9 mouse cellular contexts compared by ENCODE assay signal in genomic region chr10:95297690-95298104, GRCm38 (mm10). TPM values are rescaled to one million over a fixed set of nuclear protein-coding genes. Genes with fewer than 3 reads are reported as not detected.
DNase-seq lines count a peak whose midpoint lies in the region; ATAC-seq and TF ChIP-seq lines count a peak whose summit lies in the region.
"Had no signal": no experiment of that assay in that cellular context is flagged by ENCODE, and none has a peak within 500 bp of the region (broad histone marks: within the 10 kb centered on the region; RNA-seq: fewer than 3 reads in every experiment).

No protein-coding gene starts in this region.

- 24% methylated on average over 9 of the region's 9 CpGs for WGBS in liver, embryonic 12.5 days (ENCODE audit: insufficient replicate concordance)

- no peak for TF ChIP-seq CTCF in MEL (IDR thresholded peaks at IDR 0.05 in 2 of 3, conservative IDR thresholded peaks at IDR 0.05 in 1 of 3; ENCODE audit: control insufficient read depth in 1 of 3, insufficient read depth in 1 of 3, low read depth in 2 of 3, low read length in 3 of 3, poor library complexity in 1 of 3, severe bottlenecking in 1 of 3)

- peak overlapping the region; percentile 18; the same call in 1 of the 2 replicates for H3K9ac ChIP-seq in MEL (ENCODE audit: control insufficient read depth, low read depth, low read length, poor library complexity, severe bottlenecking)
- H3K9ac ChIP-seq in liver, embryonic 12.5 days = no peak overlapping the region

- no peak for TF ChIP-seq POLR2A in MEL (IDR thresholded peaks at IDR 0.05; ENCODE audit: control insufficient read depth in 1 of 2, insufficient read depth in 1 of 2, low read depth in 1 of 2, low read length in 2 of 2, poor library complexity in 1 of 2)

- H3K4me3 ChIP-seq in MEL (ENCODE audit: control insufficient read depth in 1 of 2, insufficient read depth in 1 of 2, low read depth in 2 of 2, low read length in 2 of 2) = peak overlapping the region; percentile 18 to 38; a peak in 2 of 4 replicates
- no peak overlapping the region for H3K4me3 ChIP-seq in liver, embryonic 12.5 days

- no peak for DNase-seq in frontal cortex, adult 2 months (ENCODE audit: extremely low spot score in 1 of 2, low spot score in 1 of 2)
- peak; percentile 84 for DNase-seq in MEL (ENCODE audit: low read depth, low spot score)
- DNase-seq in gastrocnemius, postnatal 25 days = peak; percentile 58
- DNase-seq in layer of hippocampus, adult 18-20 months (ENCODE audit: low spot score in 2 of 2) = no peak
- no peak for DNase-seq in yolk sac, embryonic 10.5 days (ENCODE audit: low spot score)
- DNase-seq in kidney, postnatal 4 days = no peak
- DNase-seq: thymus, postnatal 14 days had no signal

- H3K9me3 ChIP-seq in MEL (replicated peaks; ENCODE audit: insufficient read depth, low read length) = no peaks in the 10 kb centered on the region
- H3K9me3 ChIP-seq in liver, embryonic 12.5 days (replicated peaks) = no peaks in the 10 kb centered on the region

- peaks cover 0 to 9% of the 10 kb centered on the region in 2 experiments; a peak in 2 of 4 replicates for H3K36me3 ChIP-seq in MEL (ENCODE audit: control insufficient read depth in 1 of 2, insufficient read depth in 2 of 2, low read length in 2 of 2)
- no peaks in the 10 kb centered on the region for H3K36me3 ChIP-seq in liver, embryonic 12.5 days

- H3K4me1 ChIP-seq in MEL (ENCODE audit: control insufficient read depth in 1 of 2, insufficient read depth in 2 of 2, low read length in 2 of 2) = peaks cover 20 to 25% of the 10 kb centered on the region in 2 experiments
- H3K4me1 ChIP-seq in liver, embryonic 12.5 days = peaks cover 33% of the 10 kb centered on the region

- ATAC-seq in frontal cortex, adult (ENCODE audit: low TSS enrichment) = peak; percentile 31; the same call in 1 of the 2 replicates
- ATAC-seq in liver, embryonic 12.5 days = peak; percentile 82

- H3K4me2 ChIP-seq in liver, embryonic 12.5 days = peak overlapping the region; percentile 47

- peak; percentile 70 to 79; a peak in 3 of 4 replicates for TF ChIP-seq EP300 in MEL (IDR thresholded peaks at IDR 0.05; ENCODE audit: low read depth in 1 of 2, low read length in 2 of 2)

- no peaks in the 10 kb centered on the region for H3K27me3 ChIP-seq in MEL (ENCODE audit: control insufficient read depth in 1 of 2, insufficient read depth in 2 of 2, low read length in 2 of 2)
- no peaks in the 10 kb centered on the region for H3K27me3 ChIP-seq in liver, embryonic 12.5 days (replicated peaks)

- TF ChIP-seq RAD21 in MEL (IDR thresholded peaks at IDR 0.05; ENCODE audit: low read depth, low read length) = no peak

- H3K79me2 ChIP-seq in MEL (ENCODE audit: control insufficient read depth, insufficient read depth, low read length, poor library complexity) = no peaks in the 10 kb centered on the region

- H3K27ac ChIP-seq in MEL (ENCODE audit: control insufficient read depth, low read depth, low read length) = peak overlapping the region; percentile 48
- H3K27ac ChIP-seq in liver, embryonic 12.5 days = 0 out of 2 replicates have a peak overlapping the region, but pooled peaks have one; percentile 40

TF ChIP-seq in MEL, 35 proteins besides CTCF, POLR2A, EP300 and RAD21:
- TF ChIP-seq E2F4 (IDR thresholded peaks at IDR 0.05; ENCODE audit: borderline replicate concordance, low read depth, low read length) (no peak), MAX (IDR thresholded peaks at IDR 0.05; ENCODE audit: low read length) (peak; percentile 50), USF2 (IDR thresholded peaks at IDR 0.05; ENCODE audit: borderline replicate concordance in 1 of 2, insufficient read depth in 1 of 2, low read depth in 1 of 2, low read length in 2 of 2) (no peak), ETS1 (IDR thresholded peaks at IDR 0.05; ENCODE audit: low read depth, low read length) (peak; percentile 74), ZKSCAN1 (IDR thresholded peaks at IDR 0.05; ENCODE audit: low read depth, low read length) (no peak), SMC3 (IDR thresholded peaks at IDR 0.05; ENCODE audit: low read depth, low read length) (no peak), HCFC1 (IDR thresholded peaks at IDR 0.05; ENCODE audit: low read depth, low read length) (no peak), ZNF384 (IDR thresholded peaks at IDR 0.05; ENCODE audit: low read depth, low read length) (no peak), SIN3A (IDR thresholded peaks at IDR 0.05; ENCODE audit: low read length) (no peak), ZMIZ1 (IDR thresholded peaks at IDR 0.05; ENCODE audit: low read depth, low read length) (no peak), CHD1 (IDR thresholded peaks at IDR 0.05; ENCODE audit: low read depth, low read length) (no peak), POLR2AphosphoS5 (IDR thresholded peaks at IDR 0.05; ENCODE audit: borderline replicate concordance, low read depth, low read length) (no peak), POLR2AphosphoS2 (IDR thresholded peaks at IDR 0.05; ENCODE audit: low read length) (no peak), NRF1 (IDR thresholded peaks at IDR 0.05; ENCODE audit: insufficient read depth, low read depth, low read length, poor library complexity, severe bottlenecking) (no peak), MYB (IDR thresholded peaks at IDR 0.05; ENCODE audit: low read depth, low read length) (peak; percentile 28; the same call in 1 of the 2 replicates), TCF12 (IDR thresholded peaks at IDR 0.05; ENCODE audit: low read depth, low read length) (peak; percentile 75), GATA1 (IDR thresholded peaks at IDR 0.05; ENCODE audit: low read depth, low read length) (peak; percentile 72), UBTF (IDR thresholded peaks at IDR 0.05; ENCODE audit: borderline replicate concordance, insufficient read depth, low read depth, low read length) (no peak), TAL1 (IDR thresholded peaks at IDR 0.05; ENCODE audit: low read length) (peak; percentile 62), GABPA (IDR thresholded peaks at IDR 0.05; ENCODE audit: low read depth, low read length) (no peak), RCOR1 (IDR thresholded peaks at IDR 0.05; ENCODE audit: low read depth, low read length) (peak; percentile 71), CHD2 (IDR thresholded peaks at IDR 0.05; ENCODE audit: low read length) (no peak), NELFE (IDR thresholded peaks at IDR 0.05; ENCODE audit: low read depth, low read length) (0 out of 2 replicates have a peak, but pooled peaks have one; percentile 26), ZC3H11A (IDR thresholded peaks at IDR 0.05; ENCODE audit: low read depth, low read length) (no peak), MAFK (IDR thresholded peaks at IDR 0.05; ENCODE audit: borderline replicate concordance, low read depth, low read length) (no peak; the same call in 1 of the 2 replicates), MAZ (IDR thresholded peaks at IDR 0.05; ENCODE audit: low read depth, low read length) (no peak), MXI1 (IDR thresholded peaks at IDR 0.05; ENCODE audit: low read depth, low read length) (peak; percentile 45; the same call in 1 of the 2 replicates), BHLHE40 (IDR thresholded peaks at IDR 0.05; ENCODE audit: borderline replicate concordance, low read depth, low read length) (peak; percentile 55; the same call in 1 of the 2 replicates), USF1 (IDR thresholded peaks at IDR 0.05; ENCODE audit: low read depth, low read length) (peak; percentile 69; the same call in 1 of the 2 replicates), MEF2A (IDR thresholded peaks at IDR 0.05; ENCODE audit: extremely low read depth, insufficient replicate concordance, low read depth, low read length, poor library complexity, severe bottlenecking) (no peak), JUND (IDR thresholded peaks at IDR 0.05; ENCODE audit: low read depth, low read length) (no peak), MYC (IDR thresholded peaks at IDR 0.05; ENCODE audit: low read depth, low read length) (no peak), KAT2A (conservative IDR thresholded peaks at IDR 0.05; ENCODE audit: low read depth, low read length) (no peak; the same call in 1 of the 2 replicates), TBP (IDR thresholded peaks at IDR 0.05; ENCODE audit: low read depth, low read length) (0 out of 2 replicates have a peak, but pooled peaks have one; percentile 45), ELF1 (IDR thresholded peaks at IDR 0.05; ENCODE audit: low read depth, low read length) (0 out of 2 replicates have a peak, but pooled peaks have one; percentile 10)

RNA-seq across cellular contexts. Expression of gene Cradd, which starts 26.2 kb away (rescaled TPM):
- 7.1 and 8.6 TPM in 2 replicates for polyA plus RNA-seq in frontal cortex, adult 2 months (2012; rRNA removed)
- total RNA-seq in MEL (2012; rRNA removed) = 1.9 and 2.5 TPM in 2 replicates
- 1 to 10 TPM in 1 of 2 experiments, not detected in 1; 9.0 TPM for polyA plus RNA-seq in MEL (2012; ENCODE audit: insufficient read depth in 1 of 2, insufficient read length in 2 of 2, low read depth in 1 of 2, low replicate concordance in 2 of 2, missing spikeins in 1 of 2)
- total RNA-seq in gastrocnemius, postnatal 25 days (2021) = 1 to 10 TPM; 8.3 to 8.5 TPM
- 5.0 and 5.1 TPM in 2 replicates for polyA plus RNA-seq in liver, embryonic 12.5 days (2016; fragmentation: Nextera tagmentation; extraction: Ambion mirVana)
- total RNA-seq in layer of hippocampus, adult 18-20 months (2021) = 1 to 10 TPM; 5.7 to 6.7 TPM

Comparison
In these comparisons a context has a peak if more than half of its experiments do, and no peak if none do; other contexts are left out.
1. DNase-seq: peak in MEL (single experiment) and gastrocnemius, postnatal 25 days (single experiment); none in frontal cortex, adult 2 months (0 of 2), layer of hippocampus, adult 18-20 months (0 of 2), yolk sac, embryonic 10.5 days (single experiment) and kidney, postnatal 4 days (0 of 2).